Mouse (Mus musculus): Measurements from ENCODE around the gene Gm14226.

GRCm38 (mm10) chr2:154986609-154987008 is 31.5 kb upstream of the Gm14226 start:
- peak; percentile 33 for TF ChIP-seq CTCF (IDR thresholded peaks at IDR 0.05)
- no peak for TF ChIP-seq POLR2A (IDR thresholded peaks at IDR 0.05; ENCODE audit: insufficient read depth, low read depth, low read length)

Data from heart, adult 2 months (tissue).